Mouse (Mus musculus) olfactory bulb, adult 2 months (tissue): ENCODE measurements around the gene Wnt6.

Source experiments
- CTCF ChIP-seq: fragments of 200-500 bp; IDR thresholded peaks from 2 replicates; pipeline ENCODE4 v1.5.1; 2012; ENCODE audit warnings: low read depth, mild to moderate bottlenecking, low read length, moderate library complexity; ENCODE audit not compliant: insufficient read depth
- POLR2A ChIP-seq: fragments of 200-500 bp; IDR thresholded peaks from 2 replicates; pipeline ENCODE4 v1.6.1; 2012; ENCODE audit warnings: mild to moderate bottlenecking, low read depth, low read length, moderate library complexity; ENCODE audit not compliant: insufficient read depth

GRCm38 (mm10) chr1:74797459-74797858, 25.8 kb downstream of the Wnt6 start:
- TF ChIP-seq POLR2A (no peak), CTCF (no peak)
